Mouse (Mus musculus): ENCODE data around the gene Carmil1. TPM values are rescaled to one million over a fixed set of nuclear protein-coding genes. Genes with fewer than 3 reads are reported as not detected.

The Carmil1 gene
- polyA plus RNA-seq, 1 experiment, result 9.8 TPM

GRCm38 (mm10) chr13:24128731-24129130, 151.9 kb downstream of the Carmil1 start:
- 96% methylated on average over 1 of the region's 1 CpGs for WGBS
- Histone ChIP-seq H3K27ac (ENCODE audit: insufficient read depth, low read depth, low read length) (no peak overlapping the region), H3K4me3 (ENCODE audit: low read depth, low read length) (no peak overlapping the region)

GRCm38 (mm10) chr13:24125865-24126264, 154.7 kb downstream of the Carmil1 start:
- H3K4me1 ChIP-seq (ENCODE audit: control insufficient read depth, insufficient read depth, insufficient read length, low read length), result no peaks in the 10 kb centered on the region
- 87% methylated on average over 6 of the region's 6 CpGs for WGBS
- H3K4me3 ChIP-seq (ENCODE audit: low read depth, low read length), result no peak overlapping the region
- TF ChIP-seq CTCF (IDR thresholded peaks at IDR 0.05; ENCODE audit: extremely low read depth, insufficient read length, insufficient replicate concordance, low read depth, low read length) (no peak), POLR2A (IDR thresholded peaks at IDR 0.05; ENCODE audit: low read depth, low read length) (no peak)
- H3K27me3 ChIP-seq (ENCODE audit: control insufficient read depth, insufficient read depth, low read length), result no peaks in the 10 kb centered on the region
- H3K36me3 ChIP-seq (ENCODE audit: control insufficient read depth, insufficient read depth, low read length), result peaks cover 18% of the 10 kb centered on the region
- no peak overlapping the region for H3K27ac ChIP-seq (ENCODE audit: insufficient read depth, low read depth, low read length)

More at GRCm38 (mm10) chr13:24128731-24129130, 151.9 kb downstream of the Carmil1 start:
- Histone ChIP-seq H3K36me3 (ENCODE audit: control insufficient read depth, insufficient read depth, low read length) (peaks cover 4% of the 10 kb centered on the region; the same call in 1 of the 2 replicates), H3K4me1 (ENCODE audit: control insufficient read depth, insufficient read depth, insufficient read length, low read length) (no peaks in the 10 kb centered on the region), H3K27me3 (ENCODE audit: control insufficient read depth, insufficient read depth, low read length) (no peaks in the 10 kb centered on the region)
- no peak for TF ChIP-seq CTCF (IDR thresholded peaks at IDR 0.05; ENCODE audit: extremely low read depth, insufficient read length, insufficient replicate concordance, low read depth, low read length)
- no peak for TF ChIP-seq POLR2A (IDR thresholded peaks at IDR 0.05; ENCODE audit: low read depth, low read length)

- H3K4me1 ChIP-seq (ENCODE audit: control insufficient read depth, insufficient read depth, insufficient read length, low read length), result no peaks in the 10 kb centered on the region; the same call in 1 of the 2 replicates
- H3K4me3 ChIP-seq (ENCODE audit: low read depth, low read length), result no peak overlapping the region
- TF ChIP-seq POLR2A (IDR thresholded peaks at IDR 0.05; ENCODE audit: low read depth, low read length) (no peak), CTCF (IDR thresholded peaks at IDR 0.05; ENCODE audit: extremely low read depth, insufficient read length, insufficient replicate concordance, low read depth, low read length) (no peak)
- H3K36me3 ChIP-seq (ENCODE audit: control insufficient read depth, insufficient read depth, low read length), result peaks cover 27% of the 10 kb centered on the region
- whole genome bisulfite sequencing, result 83% methylated on average over 7 of the region's 7 CpGs
- no peak overlapping the region for H3K27ac ChIP-seq (ENCODE audit: insufficient read depth, low read depth, low read length)
- H3K27me3 ChIP-seq (ENCODE audit: control insufficient read depth, insufficient read depth, low read length), result no peaks in the 10 kb centered on the region
Observed at GRCm38 (mm10) chr13:24117181-24117812, 163.3 kb downstream of the Carmil1 start.

- Histone ChIP-seq H3K27ac (ENCODE audit: insufficient read depth, low read depth, low read length) (no peak overlapping the region), H3K4me3 (ENCODE audit: low read depth, low read length) (no peak overlapping the region), H3K36me3 (ENCODE audit: control insufficient read depth, insufficient read depth, low read length) (peaks cover 29% of the 10 kb centered on the region), H3K27me3 (ENCODE audit: control insufficient read depth, insufficient read depth, low read length) (no peaks in the 10 kb centered on the region), H3K4me1 (ENCODE audit: control insufficient read depth, insufficient read depth, insufficient read length, low read length) (no peaks in the 10 kb centered on the region; the same call in 1 of the 2 replicates)
- TF ChIP-seq CTCF (IDR thresholded peaks at IDR 0.05; ENCODE audit: extremely low read depth, insufficient read length, insufficient replicate concordance, low read depth, low read length) (peak; percentile 66; the same call in 1 of the 2 replicates), POLR2A (IDR thresholded peaks at IDR 0.05; ENCODE audit: low read depth, low read length) (no peak)
- 68% methylated on average over 9 of the region's 9 CpGs for WGBS
Observed at GRCm38 (mm10) chr13:24112689-24113348, 167.8 kb downstream of the Carmil1 start.

DNA sequence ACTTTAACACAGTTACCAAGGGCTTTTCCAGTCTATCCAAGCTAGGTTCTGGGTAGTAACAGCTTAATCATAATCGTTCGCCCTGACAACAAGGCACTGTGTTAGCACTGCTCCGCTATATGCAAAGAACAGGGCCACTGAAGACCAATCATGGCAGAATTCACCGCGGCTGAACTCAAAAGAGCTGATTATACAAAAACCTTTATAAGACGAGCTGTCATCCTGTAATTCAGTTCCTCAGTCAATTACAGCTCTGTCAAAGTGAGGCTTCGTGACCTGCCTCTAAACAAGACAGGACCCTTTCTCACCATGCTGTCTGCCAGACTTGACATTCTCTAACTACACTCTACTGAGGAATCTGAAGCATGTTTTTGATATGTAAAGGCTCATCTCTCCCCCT, 170.3 kb downstream of the Carmil1 start:
- Histone ChIP-seq H3K27ac (ENCODE audit: insufficient read depth, low read depth, low read length) (no peak overlapping the region), H3K4me3 (ENCODE audit: low read depth, low read length) (no peak overlapping the region), H3K27me3 (ENCODE audit: control insufficient read depth, insufficient read depth, low read length) (no peaks in the 10 kb centered on the region), H3K36me3 (ENCODE audit: control insufficient read depth, insufficient read depth, low read length) (peaks cover 41% of the 10 kb centered on the region), H3K4me1 (ENCODE audit: control insufficient read depth, insufficient read depth, insufficient read length, low read length) (no peaks in the 10 kb centered on the region; the same call in 1 of the 2 replicates)
- WGBS, result 95% methylated on average over 7 of the region's 7 CpGs
- TF ChIP-seq CTCF (IDR thresholded peaks at IDR 0.05; ENCODE audit: extremely low read depth, insufficient read length, insufficient replicate concordance, low read depth, low read length), result no peak
- TF ChIP-seq POLR2A (IDR thresholded peaks at IDR 0.05; ENCODE audit: low read depth, low read length), result no peak

- Histone ChIP-seq H3K27ac (ENCODE audit: insufficient read depth, low read depth, low read length) (no peak overlapping the region), H3K4me1 (ENCODE audit: control insufficient read depth, insufficient read depth, insufficient read length, low read length) (no peaks in the 10 kb centered on the region), H3K36me3 (ENCODE audit: control insufficient read depth, insufficient read depth, low read length) (peaks cover 40% of the 10 kb centered on the region), H3K4me3 (ENCODE audit: low read depth, low read length) (no peak overlapping the region), H3K27me3 (ENCODE audit: control insufficient read depth, insufficient read depth, low read length) (no peaks in the 10 kb centered on the region)
- WGBS, result 41% methylated on average over 7 of the region's 7 CpGs
- no peak for TF ChIP-seq POLR2A (IDR thresholded peaks at IDR 0.05; ENCODE audit: low read depth, low read length)
- TF ChIP-seq CTCF (IDR thresholded peaks at IDR 0.05; ENCODE audit: extremely low read depth, insufficient read length, insufficient replicate concordance, low read depth, low read length), result no peak
Observed at GRCm38 (mm10) chr13:24108282-24108681, 172.3 kb downstream of the Carmil1 start.

DNA sequence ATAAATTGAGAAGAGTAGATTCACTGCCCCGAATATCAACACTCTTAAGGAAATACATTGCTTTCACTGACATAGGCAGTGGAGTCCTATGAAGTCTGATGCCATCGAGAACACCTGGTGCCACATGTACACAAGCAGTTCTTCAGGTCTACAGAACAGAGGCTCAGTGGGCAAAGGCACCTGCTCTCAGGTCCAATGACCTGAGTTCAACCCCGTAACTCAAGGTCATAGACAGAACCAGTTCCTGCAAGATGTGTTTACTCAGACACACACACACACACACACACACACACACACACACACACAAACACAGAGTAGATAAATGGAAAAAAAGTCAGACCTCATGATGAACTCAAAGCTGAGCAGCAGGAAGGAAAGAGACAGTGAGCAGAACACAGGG, 173.5 kb downstream of the Carmil1 start:
- no peaks in the 10 kb centered on the region for H3K4me1 ChIP-seq (ENCODE audit: control insufficient read depth, insufficient read depth, insufficient read length, low read length)
- H3K27me3 ChIP-seq (ENCODE audit: control insufficient read depth, insufficient read depth, low read length), result no peaks in the 10 kb centered on the region
- TF ChIP-seq POLR2A (IDR thresholded peaks at IDR 0.05; ENCODE audit: low read depth, low read length) (no peak), CTCF (IDR thresholded peaks at IDR 0.05; ENCODE audit: extremely low read depth, insufficient read length, insufficient replicate concordance, low read depth, low read length) (no peak)
- no peak overlapping the region for H3K27ac ChIP-seq (ENCODE audit: insufficient read depth, low read depth, low read length)
- WGBS, result 50% methylated on average over 3 of the region's 3 CpGs
- no peak overlapping the region for H3K4me3 ChIP-seq (ENCODE audit: low read depth, low read length)
- peaks cover 42% of the 10 kb centered on the region for H3K36me3 ChIP-seq (ENCODE audit: control insufficient read depth, insufficient read depth, low read length)
